Mouse (Mus musculus): ENCODE results near the gene Slc6a20a. TPM values are rescaled to one million over a fixed set of nuclear protein-coding genes. Genes with fewer than 3 reads are reported as not detected.

The Slc6a20a gene
- polyA plus RNA-seq, 1 experiment from 2014 or later: 0.78 TPM

DNA sequence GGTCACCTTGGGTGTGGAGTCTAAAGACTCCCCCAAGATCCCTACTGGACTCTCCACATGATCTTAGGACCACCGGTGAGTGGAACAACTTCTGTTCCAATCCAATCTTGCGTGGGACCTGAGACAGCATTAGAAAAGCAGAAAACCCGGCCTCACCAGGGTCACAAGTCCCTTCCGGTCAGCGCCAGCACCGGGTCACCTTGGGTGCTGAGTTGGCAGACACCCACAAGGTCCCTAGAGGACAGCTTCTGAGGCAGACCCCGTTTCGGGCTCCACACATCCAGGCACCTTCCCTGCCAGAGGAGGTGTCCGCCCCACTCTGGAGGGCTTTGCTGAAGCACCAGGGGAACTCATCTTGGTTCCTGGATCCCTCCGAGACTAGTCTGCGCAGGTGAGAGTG lies 52.9 kb downstream of the Slc6a20a start:
- Histone ChIP-seq H3K36me3 (replicated peaks) (no peaks in the 10 kb centered on the region), H3K27me3 (ENCODE audit: poor library complexity, severe bottlenecking) (no peaks in the 10 kb centered on the region), H3K4me3 (no peak overlapping the region), H3K27ac (no peak overlapping the region), H3K9me3 (no peaks in the 10 kb centered on the region), H3K4me1 (no peaks in the 10 kb centered on the region)
- no peak for DNase-seq (ENCODE audit: extremely low spot score, low spot score)
- 90% methylated on average over 11 of the region's 11 CpGs for WGBS

DNA sequence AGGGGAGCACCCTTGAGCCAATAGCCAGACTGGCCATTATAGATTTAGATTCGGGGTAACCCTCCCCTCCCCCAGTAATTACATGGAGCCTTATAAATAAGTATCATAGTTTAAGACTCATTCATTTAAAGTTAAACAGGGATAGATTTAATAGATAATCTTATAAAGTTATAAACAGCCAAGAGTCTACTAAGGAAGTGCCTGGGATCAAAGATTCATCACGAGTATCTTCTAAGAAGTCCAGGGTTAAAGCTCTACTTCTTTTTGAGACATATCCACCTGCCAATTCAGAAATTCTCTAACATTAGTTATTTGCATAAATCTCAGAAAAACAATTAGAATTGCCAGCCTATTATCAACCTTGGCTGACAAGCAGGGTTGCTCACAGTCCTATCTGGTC lies 53.9 kb downstream of the Slc6a20a start:
- WGBS: 84% methylated on average over 2 of the region's 2 CpGs
- Histone ChIP-seq H3K27me3 (ENCODE audit: poor library complexity, severe bottlenecking) (no peaks in the 10 kb centered on the region), H3K4me3 (no peak overlapping the region), H3K27ac (no peak overlapping the region), H3K4me1 (no peaks in the 10 kb centered on the region), H3K36me3 (replicated peaks) (no peaks in the 10 kb centered on the region), H3K9me3 (no peaks in the 10 kb centered on the region)
- DNase-seq (ENCODE audit: extremely low spot score, low spot score): no peak

DNA sequence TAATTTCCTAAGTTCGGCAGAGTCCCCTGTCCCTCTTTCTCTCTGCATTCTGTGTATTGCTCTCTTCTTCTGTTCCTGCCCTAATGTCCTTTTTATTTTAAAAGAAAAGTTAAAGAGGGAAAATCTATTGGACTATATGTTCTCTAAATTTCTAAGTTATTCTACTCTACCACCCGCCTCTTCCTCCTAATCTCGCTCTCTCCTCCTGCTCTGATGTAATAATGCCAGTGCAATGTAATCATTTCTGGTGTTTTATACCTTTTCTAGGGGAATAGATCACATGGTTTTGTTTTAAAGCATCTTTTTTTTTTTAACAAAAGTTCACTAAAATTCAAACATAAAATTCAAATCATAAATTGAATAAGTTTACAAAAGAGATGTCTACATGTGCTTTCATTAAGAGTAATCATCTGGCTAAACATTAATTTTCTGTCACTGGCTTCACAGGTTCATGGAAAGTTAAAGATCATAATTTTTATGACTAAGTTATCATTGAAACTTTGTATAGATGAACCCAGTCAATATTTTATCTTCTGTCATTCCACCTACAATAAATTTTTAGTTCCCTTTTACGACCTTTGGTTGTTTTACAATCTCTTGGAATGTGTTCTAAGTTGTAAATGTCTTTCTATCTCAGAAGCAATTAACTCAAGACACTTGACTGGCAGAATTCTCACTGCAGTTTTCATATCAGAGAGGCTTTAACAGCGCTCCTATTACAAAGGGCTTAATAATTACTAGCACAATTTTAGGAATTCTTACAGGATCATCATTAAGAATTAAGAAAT lies 58.2 kb downstream of the Slc6a20a start:
- no peaks in the 10 kb centered on the region for H3K9me3 ChIP-seq
- no peaks in the 10 kb centered on the region for H3K27me3 ChIP-seq (ENCODE audit: poor library complexity, severe bottlenecking)
- H3K36me3 ChIP-seq (replicated peaks): no peaks in the 10 kb centered on the region
- no peak overlapping the region for H3K27ac ChIP-seq
- DNase-seq (ENCODE audit: extremely low spot score, low spot score): no peak
- no peaks in the 10 kb centered on the region for H3K4me1 ChIP-seq
- 90% methylated on average over 5 of the region's 5 CpGs for WGBS
- H3K4me3 ChIP-seq: no peak overlapping the region

DNA sequence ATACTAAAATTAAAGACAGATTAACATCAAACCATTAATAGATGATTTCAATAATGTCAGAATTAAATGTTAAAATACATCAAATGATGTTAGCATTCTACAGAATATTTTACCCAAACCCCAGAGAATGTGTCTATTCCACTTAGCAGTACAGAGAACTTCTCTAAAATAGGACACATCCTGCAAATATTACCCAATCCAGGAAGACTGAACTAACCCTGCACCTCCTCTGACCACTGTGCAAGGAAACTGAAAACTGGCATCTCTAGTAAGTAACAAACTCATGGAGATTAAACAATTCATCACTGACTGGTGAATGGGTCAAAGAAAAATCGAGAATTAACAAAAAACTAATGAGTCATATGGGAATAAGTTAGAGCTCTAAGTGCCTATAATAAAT lies 77.2 kb downstream of the Slc6a20a start:
- no peak for DNase-seq (ENCODE audit: extremely low spot score, low spot score)
- no peaks in the 10 kb centered on the region for H3K9me3 ChIP-seq
- H3K36me3 ChIP-seq (replicated peaks): no peaks in the 10 kb centered on the region
- H3K4me1 ChIP-seq: no peaks in the 10 kb centered on the region
- 88% methylated on average over 1 of the region's 1 CpGs for WGBS
- H3K27ac ChIP-seq: no peak overlapping the region
- no peak overlapping the region for H3K4me3 ChIP-seq
- no peaks in the 10 kb centered on the region for H3K27me3 ChIP-seq (ENCODE audit: poor library complexity, severe bottlenecking)

DNA sequence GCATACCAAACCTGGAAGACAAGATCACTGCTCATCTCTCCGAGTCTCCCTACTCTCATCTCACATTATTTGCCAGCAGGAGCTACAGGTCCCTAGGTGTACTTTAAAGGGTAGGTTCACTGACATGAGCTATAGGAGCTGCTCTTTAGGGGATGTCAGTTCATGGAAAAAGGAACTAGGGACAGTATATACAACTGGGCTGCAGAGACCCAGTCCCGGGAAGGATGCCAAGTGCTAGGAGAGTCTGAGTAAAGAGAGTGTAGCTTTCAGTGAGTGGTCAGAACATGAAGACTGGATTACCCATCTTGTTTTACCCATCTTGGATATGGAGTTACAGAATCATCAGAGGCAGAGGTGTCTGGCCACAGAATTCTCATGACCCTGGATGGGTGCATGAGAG lies 81.3 kb downstream of the Slc6a20a start:
- WGBS: 94% methylated on average over 2 of the region's 2 CpGs
- H3K27ac ChIP-seq: no peak overlapping the region
- no peak for DNase-seq (ENCODE audit: extremely low spot score, low spot score)

DNA sequence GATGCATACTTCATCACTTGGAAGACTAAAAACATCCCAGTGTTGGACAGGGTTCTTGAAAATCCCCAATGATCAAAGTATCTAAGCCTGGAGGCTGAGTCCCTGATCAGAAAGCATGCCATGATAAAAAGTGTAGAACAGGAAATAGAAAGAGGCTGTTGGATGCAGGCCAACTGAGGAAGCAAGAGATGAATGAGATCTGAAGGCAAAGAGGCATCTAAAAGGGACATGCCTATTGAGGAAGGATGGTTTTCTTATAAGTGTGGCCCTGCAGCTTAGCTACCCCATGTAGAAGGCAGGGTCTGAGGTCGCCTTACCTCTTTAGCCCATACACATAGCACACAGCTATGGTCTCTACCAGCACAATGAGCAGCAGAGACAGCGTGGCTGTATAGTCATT lies 81.8 kb downstream of the Slc6a20a start:
- no peak for DNase-seq (ENCODE audit: extremely low spot score, low spot score)
- Histone ChIP-seq H3K27me3 (ENCODE audit: poor library complexity, severe bottlenecking) (no peaks in the 10 kb centered on the region), H3K27ac (no peak overlapping the region), H3K9me3 (no peaks in the 10 kb centered on the region), H3K4me1 (no peaks in the 10 kb centered on the region), H3K36me3 (replicated peaks) (peaks cover 16% of the 10 kb centered on the region; the same call in 1 of the 2 replicates), H3K4me3 (no peak overlapping the region)
- WGBS: 96% methylated on average over 2 of the region's 2 CpGs

More for the DNA sequence above, 81.3 kb downstream of the Slc6a20a start:
- no peak overlapping the region for H3K4me3 ChIP-seq
- no peaks in the 10 kb centered on the region for H3K4me1 ChIP-seq
- H3K27me3 ChIP-seq (ENCODE audit: poor library complexity, severe bottlenecking): no peaks in the 10 kb centered on the region
- peaks cover 16% of the 10 kb centered on the region; the same call in 1 of the 2 replicates for H3K36me3 ChIP-seq (replicated peaks)
- no peaks in the 10 kb centered on the region for H3K9me3 ChIP-seq

DNA sequence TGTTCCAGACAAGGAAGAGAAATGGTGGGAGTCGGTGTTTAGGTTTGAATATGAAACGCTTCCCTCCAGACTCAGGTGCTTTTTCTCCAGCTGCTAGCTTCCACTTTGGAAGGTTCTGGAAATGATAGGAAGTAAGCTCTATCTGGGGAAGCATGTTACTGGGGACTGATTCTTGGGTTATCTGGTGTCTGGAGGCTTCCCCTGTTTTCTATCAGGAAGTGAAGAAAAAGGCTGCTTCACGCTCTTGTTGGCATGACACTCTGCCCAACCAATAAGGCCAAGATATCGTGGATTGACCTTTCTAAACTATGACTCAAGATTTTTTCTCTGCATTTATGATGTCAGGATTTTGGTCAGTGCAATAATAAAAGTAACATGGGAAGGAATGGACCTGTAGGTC lies 83.5 kb downstream of the Slc6a20a start:
- peaks cover 18% of the 10 kb centered on the region; the same call in 1 of the 2 replicates for H3K36me3 ChIP-seq (replicated peaks)
- no peaks in the 10 kb centered on the region for H3K27me3 ChIP-seq (ENCODE audit: poor library complexity, severe bottlenecking)
- 95% methylated on average over 4 of the region's 4 CpGs for WGBS
- DNase-seq (ENCODE audit: extremely low spot score, low spot score): no peak
- no peaks in the 10 kb centered on the region for H3K4me1 ChIP-seq
- no peaks in the 10 kb centered on the region for H3K9me3 ChIP-seq
- H3K4me3 ChIP-seq: no peak overlapping the region
- H3K27ac ChIP-seq: no peak overlapping the region

DNA sequence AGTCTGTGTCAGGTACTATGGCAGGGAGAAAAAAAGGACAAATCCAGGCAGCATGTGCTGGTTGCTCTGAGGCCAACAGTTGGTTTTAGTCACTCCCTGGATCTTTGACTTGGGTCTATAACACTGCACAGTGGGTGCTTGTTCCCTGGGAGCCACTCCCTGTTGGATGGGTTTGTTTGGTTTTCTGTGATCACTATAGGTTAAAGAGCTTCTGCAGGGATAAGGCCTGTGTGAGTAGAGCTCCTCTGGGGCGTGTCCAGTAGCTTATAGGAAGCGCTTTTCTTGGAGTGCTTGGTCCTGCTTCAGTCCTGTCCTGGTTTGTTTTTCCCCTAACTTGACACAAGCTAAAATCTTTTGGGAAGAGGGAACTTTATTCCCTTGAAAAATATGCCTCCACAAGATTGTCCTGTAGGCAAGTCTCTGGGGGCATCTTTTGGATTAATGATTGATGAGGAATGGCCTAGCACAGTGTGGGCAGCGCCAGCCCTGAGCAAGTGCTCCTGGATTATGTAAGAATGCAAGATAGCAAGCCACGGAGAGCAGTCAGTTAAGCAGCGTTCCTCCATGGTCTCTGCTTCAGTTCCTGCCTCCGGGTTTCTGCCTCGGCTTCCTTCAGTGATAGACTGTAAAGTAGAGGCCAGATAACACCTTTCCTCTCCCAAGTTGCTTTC lies 89.3 kb downstream of the Slc6a20a start:
- Histone ChIP-seq H3K9me3 (no peaks in the 10 kb centered on the region), H3K36me3 (replicated peaks) (peaks cover 48% of the 10 kb centered on the region), H3K4me1 (no peaks in the 10 kb centered on the region), H3K27me3 (ENCODE audit: poor library complexity, severe bottlenecking) (no peaks in the 10 kb centered on the region), H3K27ac (no peak overlapping the region), H3K4me3 (no peak overlapping the region)
- WGBS: 91% methylated on average over 7 of the region's 7 CpGs
- no peak for DNase-seq (ENCODE audit: extremely low spot score, low spot score)

Other genes starting within 250 kb of the Slc6a20a start
- 55.7 and 57.8 TPM in 2 replicates for gene Limd1, start 200.2 kb downstream of the Slc6a20a start, polyA plus RNA-seq (2016; fragmentation: Nextera tagmentation; extraction: Ambion mirVana)
- 40.1 and 42.5 TPM in 2 replicates for gene Sacm1l, start 149.1 kb downstream of the Slc6a20a start, polyA plus RNA-seq (2016; fragmentation: Nextera tagmentation; extraction: Ambion mirVana)
- gene Slc6a20b, start 46.3 kb downstream of the Slc6a20a start, polyA plus RNA-seq (2016; fragmentation: Nextera tagmentation; extraction: Ambion mirVana): 0.15 and 0.25 TPM in 2 replicates
- gene Ccr9, start 446 bp downstream of the Slc6a20a start, polyA plus RNA-seq (2016; fragmentation: Nextera tagmentation; extraction: Ambion mirVana): 0.04 and 0.09 TPM in 2 replicates
- gene Lztfl1, start 38.8 kb upstream of the Slc6a20a start, polyA plus RNA-seq (2016; fragmentation: Nextera tagmentation; extraction: Ambion mirVana): 41.3 and 42.1 TPM in 2 replicates
- gene Cxcr6, start 127.6 kb upstream of the Slc6a20a start, polyA plus RNA-seq (2016; fragmentation: Nextera tagmentation; extraction: Ambion mirVana): 0.07 and 0.14 TPM in 2 replicates
- gene Fyco1, start 173.0 kb upstream of the Slc6a20a start, polyA plus RNA-seq (2016; fragmentation: Nextera tagmentation; extraction: Ambion mirVana): 10.2 and 11.1 TPM in 2 replicates
- gene Xcr1, start 183.1 kb upstream of the Slc6a20a start, polyA plus RNA-seq (2016; fragmentation: Nextera tagmentation; extraction: Ambion mirVana): 0.02 and 0.04 TPM in 2 replicates

All from forebrain, embryonic 10.5 days (tissue).